Mouse (Mus musculus) stomach, postnatal 0 days (tissue): Measurements from ENCODE around the gene Olfml2a.

ENCODE experiments used
- CTCF ChIP-seq: IDR thresholded peaks from 2 replicates; pipeline ENCODE4 v1.5.1; 2016; ENCODE audit warnings: antibody characterized with exemption, low read depth, mild to moderate bottlenecking, moderate library complexity
- EP300 ChIP-seq: optimal IDR thresholded peaks from 2 replicates; pipeline ENCODE3; 2016; ENCODE audit warnings: antibody characterized with exemption

GRCm38 (mm10) chr2:38933931-38934330, 2.2 kb downstream of the Olfml2a start:
- no peak for TF ChIP-seq CTCF
- TF ChIP-seq EP300 = no peak
